8 mouse cellular contexts compared by ENCODE assay signal in genomic region chr11:97664771-97665240, GRCm38 (mm10). TPM values are rescaled to one million over a fixed set of nuclear protein-coding genes. Genes with fewer than 3 reads are reported as not detected.
A peak's percentile ranks its signal among the peaks of the same experiment; 100 is the strongest.
DNase-seq lines count a peak whose midpoint lies in the region; ATAC-seq and TF ChIP-seq lines count a peak whose summit lies in the region.

No protein-coding gene starts in this region.

- no peak overlapping the region for H3K27ac ChIP-seq in bone marrow macrophage, adult 2 months (ENCODE audit: insufficient read depth, low read depth, low read length)
- no peak overlapping the region for H3K27ac ChIP-seq in hindbrain, embryonic 15.5 days (replicated peaks)
- peak overlapping the region; percentile 94; the same call in 1 of the 2 replicates for H3K27ac ChIP-seq in lung, embryonic 15.5 days

- ATAC-seq in hindbrain, embryonic 15.5 days (ENCODE audit: low FRiP score, low read depth): no peak
- ATAC-seq in lung, embryonic 15.5 days (ENCODE audit: borderline replicate concordance, extremely low read depth, low FRiP score, low TSS enrichment): no peak

- WGBS in hindbrain, embryonic 15.5 days: 38% methylated on average over 6 of the region's 6 CpGs
- WGBS in lung, embryonic 15.5 days: 28% methylated on average over 6 of the region's 6 CpGs

- TF ChIP-seq CTCF in bone marrow macrophage, adult 2 months (IDR thresholded peaks at IDR 0.05; ENCODE audit: low read depth, low read length): no peak

- no peaks in the 10 kb centered on the region for H3K9me3 ChIP-seq in hindbrain, embryonic 15.5 days
- no peaks in the 10 kb centered on the region for H3K9me3 ChIP-seq in lung, embryonic 15.5 days

- H3K9ac ChIP-seq in hindbrain, embryonic 15.5 days: no peak overlapping the region
- peak overlapping the region; percentile 89 for H3K9ac ChIP-seq in lung, embryonic 15.5 days

- peaks cover 18% of the 10 kb centered on the region for H3K27me3 ChIP-seq in hindbrain, embryonic 15.5 days
- peaks cover 15% of the 10 kb centered on the region for H3K27me3 ChIP-seq in lung, embryonic 15.5 days

- H3K4me3 ChIP-seq in bone marrow macrophage, adult 2 months (ENCODE audit: insufficient read depth, low read length): peak overlapping the region; percentile 75
- peak overlapping the region; percentile 90 for H3K4me3 ChIP-seq in hindbrain, embryonic 15.5 days
- H3K4me3 ChIP-seq in lung, embryonic 15.5 days: peak overlapping the region; percentile 93

- peaks cover 12% of the 10 kb centered on the region; the same call in 1 of the 2 replicates for H3K36me3 ChIP-seq in hindbrain, embryonic 15.5 days
- peaks cover 26% of the 10 kb centered on the region for H3K36me3 ChIP-seq in lung, embryonic 15.5 days

- no peak for TF ChIP-seq POLR2A in bone marrow macrophage, adult 2 months (IDR thresholded peaks at IDR 0.05; ENCODE audit: borderline replicate concordance, low read depth, low read length)

- peaks cover 15% of the 10 kb centered on the region for H3K4me1 ChIP-seq in bone marrow macrophage, adult 2 months (ENCODE audit: control insufficient read depth, insufficient read depth, low read length)
- peaks cover 48% of the 10 kb centered on the region for H3K4me1 ChIP-seq in hindbrain, embryonic 15.5 days (replicated peaks)
- H3K4me1 ChIP-seq in lung, embryonic 15.5 days: peaks cover 58% of the 10 kb centered on the region

- peak overlapping the region; percentile 81 for H3K4me2 ChIP-seq in hindbrain, embryonic 15.5 days
- H3K4me2 ChIP-seq in lung, embryonic 15.5 days: peak overlapping the region; percentile 86

- peak; percentile 95 for DNase-seq in heart, adult 11 months
- DNase-seq in heart, adult 8-10 months (ENCODE audit: low spot score): no peak
- peak; percentile 49 to 67 for DNase-seq in thymus, postnatal 36 days
- no peak for DNase-seq in spleen, postnatal 4 days (ENCODE audit: low spot score in 2 of 2)
- DNase-seq in right cerebral cortex, postnatal 25 days: no peak

RNA-seq across cellular contexts. Expression of gene Mllt6, which starts 1.6 kb away (rescaled TPM):
- 10 to 100 TPM; 68.8 to 84.0 (median 69.8) TPM for total RNA-seq in heart, adult 8-10 months (2022)
- 40.4 and 48.7 TPM in 2 replicates for polyA plus RNA-seq in bone marrow macrophage, adult 2 months (2012; ENCODE audit: insufficient read depth, insufficient read length, missing spikeins)
- 3.4 and 3.5 TPM in 2 replicates for polyA plus RNA-seq in hindbrain, embryonic 15.5 days (2015; fragmentation: Nextera tagmentation; extraction: Ambion mirVana)
- polyA plus RNA-seq in lung, embryonic 15.5 days (2015; fragmentation: Nextera tagmentation; extraction: Ambion mirVana): 3.2 and 3.3 TPM in 2 replicates

RNA-seq across cellular contexts. Expression of gene Cisd3, which starts 20.8 kb away (rescaled TPM):
- 100 to 1,000 TPM; 133 to 158 (median 141) TPM for total RNA-seq in heart, adult 8-10 months (2022)
- polyA plus RNA-seq in bone marrow macrophage, adult 2 months (2012; ENCODE audit: insufficient read depth, insufficient read length, missing spikeins): 45.2 and 50.2 TPM in 2 replicates
- 33.2 and 37.0 TPM in 2 replicates for polyA plus RNA-seq in hindbrain, embryonic 15.5 days (2015; fragmentation: Nextera tagmentation; extraction: Ambion mirVana)
- polyA plus RNA-seq in lung, embryonic 15.5 days (2015; fragmentation: Nextera tagmentation; extraction: Ambion mirVana): 44.1 and 45.5 TPM in 2 replicates

RNA-seq across cellular contexts. Expression of gene Epop, which starts 35.3 kb away (rescaled TPM):
- total RNA-seq in heart, adult 8-10 months (2022): 1 to 10 TPM in 3 of 4 experiments, under 1 TPM in 1; 0.92 to 1.7 (median 1.2) TPM
- 2.5 and 3.0 TPM in 2 replicates for polyA plus RNA-seq in bone marrow macrophage, adult 2 months (2012; ENCODE audit: insufficient read depth, insufficient read length, missing spikeins)
- 2.6 and 3.0 TPM in 2 replicates for polyA plus RNA-seq in hindbrain, embryonic 15.5 days (2015; fragmentation: Nextera tagmentation; extraction: Ambion mirVana)
- 4.3 and 4.4 TPM in 2 replicates for polyA plus RNA-seq in lung, embryonic 15.5 days (2015; fragmentation: Nextera tagmentation; extraction: Ambion mirVana)

RNA-seq across cellular contexts. Expression of gene Pcgf2, which starts 35.5 kb away (rescaled TPM):
- total RNA-seq in heart, adult 8-10 months (2022): 1 to 10 TPM; 4.6 to 6.3 (median 5.3) TPM
- polyA plus RNA-seq in bone marrow macrophage, adult 2 months (2012; ENCODE audit: insufficient read depth, insufficient read length, missing spikeins): 12.3 and 13.6 TPM in 2 replicates
- 18.9 and 19.5 TPM in 2 replicates for polyA plus RNA-seq in hindbrain, embryonic 15.5 days (2015; fragmentation: Nextera tagmentation; extraction: Ambion mirVana)
- polyA plus RNA-seq in lung, embryonic 15.5 days (2015; fragmentation: Nextera tagmentation; extraction: Ambion mirVana): 12.1 and 13.2 TPM in 2 replicates

RNA-seq across cellular contexts. Expression of gene Psmb3, which starts 38.4 kb away (rescaled TPM):
- total RNA-seq in heart, adult 8-10 months (2022): 100 to 1,000 TPM; 145 to 154 (median 150) TPM
- polyA plus RNA-seq in bone marrow macrophage, adult 2 months (2012; ENCODE audit: insufficient read depth, insufficient read length, missing spikeins): 125 and 142 TPM in 2 replicates
- 416 and 449 TPM in 2 replicates for polyA plus RNA-seq in hindbrain, embryonic 15.5 days (2015; fragmentation: Nextera tagmentation; extraction: Ambion mirVana)
- polyA plus RNA-seq in lung, embryonic 15.5 days (2015; fragmentation: Nextera tagmentation; extraction: Ambion mirVana): 465 and 505 TPM in 2 replicates

Comparison
In these comparisons a context has a peak if more than half of its experiments do, and no peak if none do; other contexts are left out.
1. DNase-seq: peak in heart, adult 11 months (single experiment) and thymus, postnatal 36 days (2 of 2); none in heart, adult 8-10 months (single experiment), spleen, postnatal 4 days (0 of 2) and right cerebral cortex, postnatal 25 days (single experiment).
2. Peak in every context shown above with its lines, with median percentiles within 50 percentile points of each other: H3K4me3 ChIP-seq.